Mouse (Mus musculus) brain, embryonic 14.5 days (tissue): Measurements from ENCODE around the gene Rnf11. TPM values are rescaled to one million over a fixed set of nuclear protein-coding genes. Genes with fewer than 3 reads are reported as not detected.
A peak's percentile ranks its signal among the peaks of the same experiment; 100 is the strongest.
"Not testable (repeated sequence)": the region's sequence is repeated elsewhere in the genome, so short reads cannot be mapped to it uniquely, and the experiment has no call there.

ENCODE experiments used
- DNase-seq: peaks from one replicate; pipeline ENCODE4 v3.0.0-alpha.2; 2011; ENCODE audit warnings: low read depth
- CTCF ChIP-seq: fragments of 200-500 bp; IDR thresholded peaks from 2 replicates; pipeline ENCODE4 v1.5.1; 2012; ENCODE audit warnings: inconsistent platforms, mild to moderate bottlenecking, moderate library complexity, borderline replicate concordance; ENCODE audit not compliant: insufficient read depth, insufficient read length; ENCODE audit errors: extremely low read depth
- POLR2A ChIP-seq: fragments of 200-500 bp; IDR thresholded peaks from 2 replicates; pipeline ENCODE4 v1.6.1; 2012; ENCODE audit warnings: mild to moderate bottlenecking, inconsistent platforms, borderline replicate concordance; ENCODE audit not compliant: poor library complexity, insufficient read depth, insufficient read length, severe bottlenecking; ENCODE audit errors: extremely low read depth
- polyA plus RNA-seq: library from polyadenylated mRNA; depleted of rRNA; stranded (reverse); fragments of >200 nt; gene quantifications from 2 replicates; pipeline ENCODE4 v1.2.3, GENCODE M21; 2012; rRNA removed

Gene Rnf11
- polyA plus RNA-seq, 1 experiment: 77.3 TPM

DNA sequence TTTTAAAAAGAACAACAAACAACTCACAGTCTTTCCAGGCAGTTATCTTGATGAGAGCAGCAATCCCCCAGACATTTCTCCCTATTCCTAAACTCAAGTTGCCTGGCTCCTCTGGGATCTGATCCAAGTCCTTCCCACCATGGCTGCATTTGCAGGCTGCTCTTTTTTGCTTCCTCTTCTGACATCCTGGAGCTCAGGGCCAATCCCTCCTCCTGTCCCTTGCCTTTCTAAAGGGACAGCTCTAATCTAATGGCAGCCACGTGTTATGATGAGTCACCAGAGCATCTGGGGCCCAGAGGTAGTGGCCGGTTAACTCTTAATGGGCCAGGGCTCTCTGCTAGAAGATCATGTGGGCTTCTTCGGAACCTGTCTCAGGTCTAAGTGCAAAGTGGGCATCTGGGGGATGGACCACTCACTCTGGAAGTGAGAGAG is 78.5 kb downstream of the Rnf11 start:
- TF ChIP-seq POLR2A (no peak), CTCF (no peak)
- peak; percentile 89 for DNase-seq

DNA sequence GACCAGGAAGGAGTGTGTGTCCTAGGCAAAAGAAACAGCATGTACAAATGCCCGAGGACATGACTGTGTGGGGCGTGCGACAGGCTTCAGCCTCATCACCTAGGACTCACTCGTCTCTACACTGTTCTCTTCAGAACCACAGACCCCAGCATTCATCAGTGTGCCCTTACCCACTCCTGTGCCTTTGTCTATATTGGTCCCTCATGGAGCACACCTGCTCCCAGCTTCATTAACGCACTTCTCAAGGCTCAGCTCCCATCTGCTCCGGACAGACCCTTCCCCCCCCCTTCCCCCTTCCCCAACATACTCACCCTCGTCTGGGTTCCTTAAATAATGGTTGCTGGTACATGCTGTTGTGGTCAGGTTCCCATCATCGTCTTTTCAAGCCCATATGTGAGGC is 79.1 kb downstream of the Rnf11 start:
- DNase-seq: peak; percentile 70
- no peak for TF ChIP-seq POLR2A

- DNase-seq: not testable (repeated sequence)
Observed at GRCm38 (mm10) chr4:109404908-109405307, 79.6 kb downstream of the Rnf11 start.

DNA sequence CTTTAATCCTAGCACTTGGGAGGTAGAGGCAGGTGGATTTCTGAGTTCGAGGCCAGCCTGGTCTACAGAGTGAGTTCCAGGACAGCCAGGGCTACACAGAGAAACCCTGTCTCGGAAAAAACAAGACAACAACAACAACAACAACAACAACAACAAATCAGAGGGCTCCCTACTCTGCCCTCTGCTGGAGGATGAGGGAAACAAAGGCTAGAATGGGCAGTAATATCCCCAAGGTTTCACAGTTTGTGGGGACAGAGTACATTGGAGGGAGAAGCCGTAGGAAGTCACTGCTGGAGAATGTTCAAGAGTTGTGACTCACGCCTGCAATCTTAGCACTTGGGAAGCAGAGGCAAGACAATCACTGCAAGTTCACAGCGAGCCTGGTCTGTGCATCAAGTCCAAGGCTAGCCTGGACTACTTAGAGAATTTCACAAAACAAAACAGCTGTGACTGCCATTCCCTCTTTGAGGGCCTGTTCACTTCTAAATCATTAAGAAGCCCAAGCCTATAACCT is 83.3 kb downstream of the Rnf11 start:
- TF ChIP-seq POLR2A: no peak
- TF ChIP-seq CTCF: peak; percentile 21; the same call in 1 of the 2 replicates

More for the DNA sequence above, 83.3 kb downstream of the Rnf11 start:
- no peak for DNase-seq

Other genes with a start within 250 kb of the Rnf11 start
- 42.1 and 70.3 TPM in 2 replicates for gene Eps15, start 204.5 kb downstream of the Rnf11 start, polyA plus RNA-seq
- gene Ttc39a, start 78.1 kb downstream of the Rnf11 start, polyA plus RNA-seq: 1.2 and 1.4 TPM in 2 replicates
- gene 4930522H14Rik, start 46.6 kb upstream of the Rnf11 start, polyA plus RNA-seq: not detected in 2 replicates
- 7.5 and 10.9 TPM in 2 replicates for gene Cdkn2c, start 182.5 kb upstream of the Rnf11 start, polyA plus RNA-seq
- gene Faf1, start 191.9 kb upstream of the Rnf11 start, polyA plus RNA-seq: 23.9 and 31.7 TPM in 2 replicates